Mouse (Mus musculus) C2C12 (cell line): ENCODE results near the gene Tnk1. TPM values are rescaled to one million over a fixed set of nuclear protein-coding genes. Genes with fewer than 3 reads are reported as not detected.
"Not testable (repeated sequence)": the region's sequence is repeated elsewhere in the genome, so short reads cannot be mapped to it uniquely, and the experiment has no call there.

Experiments
- H3K27me3 ChIP-seq: one replicate; pipeline ENCODE4 v1.6.1; 2011; ENCODE audit not compliant: control insufficient read depth, insufficient read depth, insufficient read length
- H3K36me3 ChIP-seq: one replicate; pipeline ENCODE4 v1.6.1; 2011; ENCODE audit not compliant: control insufficient read depth, insufficient read depth
- H3K4me3 ChIP-seq: one replicate; pipeline ENCODE4 v1.5.1; 2011; ENCODE audit warnings: mild to moderate bottlenecking, control low read depth; ENCODE audit not compliant: poor library complexity, insufficient read depth, severe bottlenecking
- H3K79me2 ChIP-seq: one replicate; pipeline ENCODE4 v1.6.1; 2011; ENCODE audit not compliant: control insufficient read depth, insufficient read depth
- H3K79me3 ChIP-seq: one replicate; pipeline ENCODE4 v1.6.1; 2011; ENCODE audit warnings: low read depth, control low read depth
- H3ac ChIP-seq: one replicate; pipeline ENCODE3; 2011; ENCODE audit warnings: low read depth; ENCODE audit not compliant: control insufficient read depth, insufficient read length
- CEBPB ChIP-seq: IDR thresholded peaks from one replicate; pipeline ENCODE4 v1.6.1; 2011; ENCODE audit warnings: low read depth, mild to moderate bottlenecking, control low read depth, moderate library complexity
- CTCF ChIP-seq: IDR thresholded peaks from one replicate; pipeline ENCODE4 v1.5.1; 2011; ENCODE audit not compliant: control insufficient read depth, insufficient read depth, insufficient read length
- FOSL1 ChIP-seq: IDR thresholded peaks from one replicate; pipeline ENCODE4 v1.8.0; 2011; ENCODE audit warnings: mild to moderate bottlenecking, low read length; ENCODE audit not compliant: poor library complexity, insufficient read depth, severe bottlenecking
- MAX ChIP-seq: IDR thresholded peaks from one replicate; pipeline ENCODE4 v1.6.1; 2011; ENCODE audit warnings: mild to moderate bottlenecking, control low read depth
- MYOD1 ChIP-seq: IDR thresholded peaks from one replicate; pipeline ENCODE4 v1.6.1; 2011; ENCODE audit warnings: low read depth; ENCODE audit not compliant: control insufficient read depth, insufficient read length
- MYOG ChIP-seq: IDR thresholded peaks from one replicate; pipeline ENCODE4 v1.6.1; 2011; ENCODE audit not compliant: control insufficient read depth, insufficient read length; ENCODE audit errors: extremely low read depth
- USF1 ChIP-seq: IDR thresholded peaks from one replicate; pipeline ENCODE4 v1.6.1; 2011; ENCODE audit warnings: low read depth, mild to moderate bottlenecking, control low read depth, moderate library complexity
- polyA plus RNA-seq: library from polyadenylated mRNA; unstranded; fragments of >200 nt; fragmentation: generic; extraction: Trizol; gene quantifications from one replicate; pipeline ENCODE4 v1.2.1, GENCODE M21; 2012; ENCODE audit warnings: missing spikeins

Gene Tnk1
- polyA plus RNA-seq, 1 experiment = not detected

DNA sequence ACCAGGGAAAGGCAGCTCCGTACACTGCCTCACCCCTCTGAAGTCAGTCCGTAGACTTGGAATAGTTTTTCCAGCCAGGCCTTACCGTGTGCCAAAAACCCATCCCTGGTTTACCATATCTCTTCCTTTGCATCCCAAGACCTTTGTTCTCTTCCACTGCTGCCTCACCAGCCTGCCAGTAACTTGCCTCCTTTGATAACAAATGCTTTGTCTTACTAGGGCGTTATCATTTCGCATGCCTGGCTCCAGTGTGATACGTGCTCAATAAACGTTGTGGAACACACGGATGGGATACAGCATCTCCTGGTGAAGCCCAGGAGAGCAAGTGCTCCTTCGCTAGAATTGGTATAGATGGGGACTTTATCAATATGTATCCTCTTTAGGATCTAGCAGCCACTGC lies 8.8 kb upstream of the Tnk1 start:
- Histone ChIP-seq H3K4me3 (no peak overlapping the region), H3ac (no peak overlapping the region), H3K79me2 (no peaks in the 10 kb centered on the region), H3K27me3 (peaks cover 10% of the 10 kb centered on the region), H3K79me3 (no peaks in the 10 kb centered on the region), H3K36me3 (no peaks in the 10 kb centered on the region)
- TF ChIP-seq USF1 = no peak
- TF ChIP-seq CEBPB = no peak
- no peak for TF ChIP-seq MYOD1
- TF ChIP-seq CTCF = no peak
- TF ChIP-seq FOSL1 = no peak
- no peak for TF ChIP-seq MYOG
- no peak for TF ChIP-seq MAX

GRCm38 (mm10) chr11:69865561-69865960 lies 7.0 kb upstream of the Tnk1 start:
- no peaks in the 10 kb centered on the region for H3K79me3 ChIP-seq
- H3K4me3 ChIP-seq = no peak overlapping the region
- TF ChIP-seq FOSL1 = no peak
- no peak for TF ChIP-seq USF1
- no peak for TF ChIP-seq CTCF
- TF ChIP-seq MAX = no peak
- TF ChIP-seq MYOG = no peak
- TF ChIP-seq MYOD1 = no peak
- no peak for TF ChIP-seq CEBPB
- peaks cover 10% of the 10 kb centered on the region for H3K27me3 ChIP-seq
- H3K36me3 ChIP-seq = no peaks in the 10 kb centered on the region
- no peak overlapping the region for H3ac ChIP-seq
- H3K79me2 ChIP-seq = no peaks in the 10 kb centered on the region

GRCm38 (mm10) chr11:69864138-69864860 lies 5.8 kb upstream of the Tnk1 start:
- no peaks in the 10 kb centered on the region for H3K79me2 ChIP-seq
- no peak overlapping the region for H3K4me3 ChIP-seq
- no peak overlapping the region for H3ac ChIP-seq
- peaks cover 10% of the 10 kb centered on the region for H3K27me3 ChIP-seq
- no peak for TF ChIP-seq MYOG
- TF ChIP-seq FOSL1 = no peak
- no peak for TF ChIP-seq CTCF
- no peak for TF ChIP-seq CEBPB
- TF ChIP-seq USF1 = no peak
- no peak for TF ChIP-seq MYOD1
- no peak for TF ChIP-seq MAX
- no peaks in the 10 kb centered on the region for H3K79me3 ChIP-seq
- no peaks in the 10 kb centered on the region for H3K36me3 ChIP-seq

GRCm38 (mm10) chr11:69863729-69864128 lies 5.2 kb upstream of the Tnk1 start:
- H3K4me3 ChIP-seq, H3ac ChIP-seq, H3K27me3 ChIP-seq: not testable (repeated sequence)

GRCm38 (mm10) chr11:69855347-69855746 lies 3.2 kb downstream of the Tnk1 start:
- no peak overlapping the region for H3K4me3 ChIP-seq
- peak; percentile 53 for TF ChIP-seq CTCF
- no peak for TF ChIP-seq CEBPB
- TF ChIP-seq FOSL1 = no peak
- no peak for TF ChIP-seq USF1
- no peak for TF ChIP-seq MYOD1
- TF ChIP-seq MYOG = no peak
- no peaks in the 10 kb centered on the region for H3K79me3 ChIP-seq
- H3ac ChIP-seq = no peak overlapping the region
- peaks cover 15% of the 10 kb centered on the region for H3K36me3 ChIP-seq
- no peaks in the 10 kb centered on the region for H3K79me2 ChIP-seq
- peaks cover 8% of the 10 kb centered on the region for H3K27me3 ChIP-seq

More at GRCm38 (mm10) chr11:69863729-69864128, 5.2 kb upstream of the Tnk1 start:
- not testable (repeated sequence) for H3K79me3 ChIP-seq, H3K79me2 ChIP-seq, H3K36me3 ChIP-seq

GRCm38 (mm10) chr11:69854680-69855079 lies 3.9 kb downstream of the Tnk1 start:
- Histone ChIP-seq H3K79me3 (no peaks in the 10 kb centered on the region), H3K4me3 (no peak overlapping the region), H3ac (no peak overlapping the region), H3K36me3 (peaks cover 22% of the 10 kb centered on the region), H3K79me2 (no peaks in the 10 kb centered on the region), H3K27me3 (peaks cover 8% of the 10 kb centered on the region)
- TF ChIP-seq CEBPB (no peak), MAX (no peak), MYOD1 (no peak), FOSL1 (no peak), MYOG (no peak), CTCF (no peak), USF1 (no peak)
